Comparison of ENCODE assay signal across 8 mouse cellular contexts in the genomic region with DNA sequence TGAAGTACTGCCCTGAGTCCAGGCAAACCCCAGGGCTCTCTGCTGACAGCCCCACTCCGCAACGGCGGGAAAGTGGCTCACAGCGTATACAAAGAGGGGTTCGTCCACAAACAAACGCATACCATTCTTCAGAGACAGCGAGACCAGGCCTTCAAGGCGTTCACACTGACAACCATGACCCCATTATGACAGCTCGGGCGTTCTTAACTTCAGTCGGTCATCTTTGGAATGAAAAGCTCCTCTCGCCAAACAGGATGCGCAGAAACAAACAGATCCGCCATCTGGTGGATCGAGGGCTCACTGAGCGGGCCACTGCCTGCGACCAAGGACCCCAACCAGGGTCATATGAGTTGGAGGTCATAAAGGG. TPM values are rescaled to one million over a fixed set of nuclear protein-coding genes. Genes with fewer than 3 reads are reported as not detected.
DNase-seq lines count a peak whose midpoint lies in the region; ATAC-seq and TF ChIP-seq lines count a peak whose summit lies in the region.

No protein-coding gene starts in this region.

- H3K27ac ChIP-seq in heart, adult 2 months: peak overlapping the region; percentile 13; the same call in 1 of the 2 replicates
- peak overlapping the region; percentile 58; the same call in 1 of the 2 replicates for H3K27ac ChIP-seq in forebrain, embryonic 13.5 days
- H3K27ac ChIP-seq in limb, embryonic 13.5 days: no peak overlapping the region
- H3K27ac ChIP-seq in midbrain, embryonic 13.5 days: peak overlapping the region; percentile 81; the same call in 1 of the 2 replicates

- intact Hi-C loops in heart, adult 2 months (cut with DNase I): no loop called here

- DNase-seq in heart, adult 2 months: peak in 1 of 2 experiments; percentile 23
- no peak for DNase-seq in heart, adult 8-10 months (ENCODE audit: low spot score)
- DNase-seq in NIH3T3 (ENCODE audit: low read depth): peak; percentile 40
- no peak for DNase-seq in frontal cortex, postnatal 10 days (ENCODE audit: low spot score in 2 of 2)
- DNase-seq in urinary bladder, postnatal 14 days (ENCODE audit: low spot score): no peak

- peak overlapping the region; percentile 70 for H3K4me3 ChIP-seq in heart, adult 2 months
- H3K4me3 ChIP-seq in forebrain, embryonic 13.5 days: peak overlapping the region; percentile 92
- H3K4me3 ChIP-seq in limb, embryonic 13.5 days: peak overlapping the region; percentile 77
- peak overlapping the region; percentile 91 for H3K4me3 ChIP-seq in midbrain, embryonic 13.5 days (replicated peaks)

- H3K9ac ChIP-seq in heart, adult 2 months (ENCODE audit: low read depth, low read length): peak overlapping the region; percentile 70
- H3K9ac ChIP-seq in forebrain, embryonic 13.5 days: peak overlapping the region; percentile 85
- H3K9ac ChIP-seq in limb, embryonic 13.5 days: peak overlapping the region; percentile 71
- peak overlapping the region; percentile 82 for H3K9ac ChIP-seq in midbrain, embryonic 13.5 days (replicated peaks)

- no peak for TF ChIP-seq POLR2A in heart, adult 2 months (IDR thresholded peaks at IDR 0.05; ENCODE audit: insufficient read depth, low read depth, low read length)

- H3K36me3 ChIP-seq in heart, adult 2 months (ENCODE audit: control insufficient read depth, insufficient read depth, low read length): no peaks in the 10 kb centered on the region
- no peaks in the 10 kb centered on the region for H3K36me3 ChIP-seq in forebrain, embryonic 13.5 days (ENCODE audit: poor library complexity, severe bottlenecking)
- H3K36me3 ChIP-seq in limb, embryonic 13.5 days: no peaks in the 10 kb centered on the region
- H3K36me3 ChIP-seq in midbrain, embryonic 13.5 days: no peaks in the 10 kb centered on the region

- H3K79me2 ChIP-seq in heart, adult 2 months (replicated peaks; ENCODE audit: control insufficient read depth, insufficient read depth, low read length): no peaks in the 10 kb centered on the region

- no peak for TF ChIP-seq EP300 in heart, adult 2 months (IDR thresholded peaks at IDR 0.05; ENCODE audit: insufficient read depth, low read depth, low read length)

- WGBS in heart, adult 2 months: 4% methylated on average over 17 of the region's 17 CpGs
- WGBS in forebrain, embryonic 13.5 days: under 1% methylated on average over 17 of the region's 17 CpGs
- under 1% methylated on average over 17 of the region's 17 CpGs for WGBS in limb, embryonic 13.5 days
- WGBS in midbrain, embryonic 13.5 days: under 1% methylated on average over 17 of the region's 17 CpGs

- H3K4me1 ChIP-seq in heart, adult 2 months (ENCODE audit: control insufficient read depth, insufficient read depth, low read length): no peaks in the 10 kb centered on the region
- peaks cover 15% of the 10 kb centered on the region for H3K4me1 ChIP-seq in forebrain, embryonic 13.5 days
- peaks cover 12% of the 10 kb centered on the region; the same call in 1 of the 2 replicates for H3K4me1 ChIP-seq in limb, embryonic 13.5 days
- H3K4me1 ChIP-seq in midbrain, embryonic 13.5 days (replicated peaks): peaks cover 16% of the 10 kb centered on the region

- no peaks in the 10 kb centered on the region for H3K9me3 ChIP-seq in forebrain, embryonic 13.5 days (replicated peaks)
- peaks cover 4% of the 10 kb centered on the region; the same call in 1 of the 2 replicates for H3K9me3 ChIP-seq in limb, embryonic 13.5 days
- H3K9me3 ChIP-seq in midbrain, embryonic 13.5 days: no peaks in the 10 kb centered on the region

- peak overlapping the region; percentile 84 for H3K4me2 ChIP-seq in forebrain, embryonic 13.5 days
- peak overlapping the region; percentile 94 for H3K4me2 ChIP-seq in limb, embryonic 13.5 days (replicated peaks)
- H3K4me2 ChIP-seq in midbrain, embryonic 13.5 days (replicated peaks): peak overlapping the region; percentile 86

- no peaks in the 10 kb centered on the region for H3K27me3 ChIP-seq in heart, adult 2 months (ENCODE audit: control insufficient read depth, insufficient read depth, low read length)
- peaks cover 22% of the 10 kb centered on the region for H3K27me3 ChIP-seq in forebrain, embryonic 13.5 days
- H3K27me3 ChIP-seq in limb, embryonic 13.5 days: peaks cover 32% of the 10 kb centered on the region
- H3K27me3 ChIP-seq in midbrain, embryonic 13.5 days: peaks cover 24% of the 10 kb centered on the region; the same call in 1 of the 2 replicates

- ATAC-seq in forebrain, embryonic 13.5 days: peak; percentile 11; the same call in 1 of the 2 replicates
- ATAC-seq in limb, embryonic 13.5 days (ENCODE audit: low FRiP score, low read depth): 0 out of 2 replicates have a peak, but pooled peaks have one; percentile 4
- peak; percentile 43 for ATAC-seq in midbrain, embryonic 13.5 days

- TF ChIP-seq CTCF in heart, adult 2 months (IDR thresholded peaks at IDR 0.05): no peak

RNA-seq across cellular contexts. Expression of gene Ccsap, which starts 1.5 kb away (rescaled TPM):
- total RNA-seq in heart, adult 2 months (2021): under 1 TPM; 0.68 to 0.81 TPM
- 0.18 and 0.70 TPM in 2 replicates for polyA plus RNA-seq in heart, adult 2 months (2012; rRNA removed)
- total RNA-seq in heart, adult 8-10 months (2022): 1 to 10 TPM in 1 of 4 experiments, under 1 TPM in 3; 0.44 to 1.4 (median 0.87) TPM
- polyA plus RNA-seq in forebrain, embryonic 13.5 days (2015; fragmentation: Nextera tagmentation; extraction: Ambion mirVana): 6.4 and 7.4 TPM in 2 replicates
- polyA plus RNA-seq in limb, embryonic 13.5 days (2015; fragmentation: Nextera tagmentation; extraction: Ambion mirVana): 3.1 and 3.6 TPM in 2 replicates
- polyA plus RNA-seq in midbrain, embryonic 13.5 days (2015; fragmentation: Nextera tagmentation; extraction: Ambion mirVana): 4.0 and 5.1 TPM in 2 replicates

RNA-seq across cellular contexts. Expression of gene Acta1, which starts 36.0 kb away (rescaled TPM):
- total RNA-seq in heart, adult 2 months (2021): 100 to 1,000 TPM; 229 to 294 TPM
- 1,051 and 1,757 TPM in 2 replicates for polyA plus RNA-seq in heart, adult 2 months (2012; rRNA removed)
- total RNA-seq in heart, adult 8-10 months (2022): 100 to 1,000 TPM; 223 to 647 (median 436) TPM
- 1.7 and 3.1 TPM in 2 replicates for polyA plus RNA-seq in forebrain, embryonic 13.5 days (2015; fragmentation: Nextera tagmentation; extraction: Ambion mirVana)
- 396 and 411 TPM in 2 replicates for polyA plus RNA-seq in limb, embryonic 13.5 days (2015; fragmentation: Nextera tagmentation; extraction: Ambion mirVana)
- 2.3 and 3.1 TPM in 2 replicates for polyA plus RNA-seq in midbrain, embryonic 13.5 days (2015; fragmentation: Nextera tagmentation; extraction: Ambion mirVana)

RNA-seq across cellular contexts. Expression of gene Rab4a, which starts 52.8 kb away (rescaled TPM):
- 1 to 10 TPM; 7.7 to 8.4 TPM for total RNA-seq in heart, adult 2 months (2021)
- polyA plus RNA-seq in heart, adult 2 months (2012; rRNA removed): 10.6 and 12.7 TPM in 2 replicates
- total RNA-seq in heart, adult 8-10 months (2022): 10 to 100 TPM in 3 of 4 experiments, 1 to 10 TPM in 1; 9.4 to 14.1 (median 11.6) TPM
- 70.9 and 72.2 TPM in 2 replicates for polyA plus RNA-seq in forebrain, embryonic 13.5 days (2015; fragmentation: Nextera tagmentation; extraction: Ambion mirVana)
- polyA plus RNA-seq in limb, embryonic 13.5 days (2015; fragmentation: Nextera tagmentation; extraction: Ambion mirVana): 47.5 and 49.9 TPM in 2 replicates
- polyA plus RNA-seq in midbrain, embryonic 13.5 days (2015; fragmentation: Nextera tagmentation; extraction: Ambion mirVana): 64.0 and 65.7 TPM in 2 replicates

Comparison
In these comparisons a context has a peak if more than half of its experiments do, and no peak if none do; other contexts are left out.
1. RNA of gene Acta1, which starts 36.0 kb away (polyA plus RNA-seq): 1,051 to 1,757 TPM in heart, adult 2 months and 396 to 411 TPM in limb, embryonic 13.5 days; 2.3 to 3.1 TPM in midbrain, embryonic 13.5 days and 1.7 to 3.1 TPM in forebrain, embryonic 13.5 days; every median in the first group is over 10 times any median in the second.
2. Peak in every context shown above with its lines, with median percentiles within 50 percentile points of each other: H3K4me3 ChIP-seq, H3K9ac ChIP-seq, ATAC-seq and H3K4me2 ChIP-seq.